Mouse (Mus musculus) CD8-positive naive resting alpha-beta T cell, adult 2 months (primary cell): Measurements from ENCODE around the gene Lrrc39.

Experiments used
- DNase-seq, 2 experiments: peaks; one replicate each; pipeline ENCODE4 v3.0.0; 2022; ENCODE audit warnings: low read depth in 2 of 2, low spot score in 2 of 2

The Lrrc39 gene

DNA sequence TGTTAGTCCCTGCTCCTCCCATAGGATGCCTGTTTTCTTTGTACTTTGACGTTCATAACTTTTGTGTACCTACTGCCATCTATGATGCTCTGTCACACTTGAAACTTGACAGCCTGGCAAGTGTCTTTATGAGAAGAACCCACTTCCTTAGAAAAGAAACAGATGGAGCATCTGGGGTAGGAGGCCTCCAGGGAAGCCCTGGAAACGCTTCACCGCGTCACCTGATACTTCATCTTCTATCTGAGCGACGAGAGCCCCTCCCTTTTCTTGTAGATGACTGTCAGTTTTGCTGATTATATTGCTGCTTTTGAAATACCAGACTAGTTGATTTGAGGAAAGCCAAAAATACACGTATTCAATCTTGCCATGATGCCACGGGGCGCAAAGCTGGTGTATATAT lies 41.8 kb downstream of the Lrrc39 start:
- no peak for DNase-seq

DNA sequence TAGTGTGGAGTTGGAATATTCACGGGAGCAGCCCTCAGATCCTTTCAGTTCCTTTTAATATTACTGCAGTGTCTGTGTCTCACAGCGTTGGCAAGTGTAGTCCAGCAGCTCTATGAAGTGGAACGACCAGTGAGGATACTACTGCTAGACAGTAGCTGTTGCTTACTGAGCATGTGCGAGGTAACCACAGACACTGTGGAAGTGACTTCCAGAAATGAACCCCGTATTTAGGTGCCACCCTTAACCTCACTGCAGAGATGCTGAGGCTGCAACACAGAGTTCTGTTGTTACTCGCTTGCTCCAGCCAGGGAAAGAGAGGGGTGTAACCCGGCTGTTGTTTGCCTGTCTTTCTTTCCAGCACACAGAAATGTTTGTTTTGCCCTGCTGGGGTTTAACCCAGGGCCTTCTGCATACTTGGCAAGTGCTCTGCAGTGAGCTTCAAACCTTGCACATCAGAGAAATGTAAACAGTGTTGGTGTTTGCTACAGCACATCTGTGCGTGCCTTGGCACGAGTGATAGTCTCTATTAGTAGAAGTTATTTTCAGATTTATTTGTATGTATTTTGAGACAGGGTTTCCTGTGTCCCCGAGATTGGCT lies 51.6 kb downstream of the Lrrc39 start, which contains the start of gene Trmt13:
Trmt13 (minus strand) TSS at position 293 of the 598 bp plus-strand sequence.
- DNase-seq = no peak

DNA sequence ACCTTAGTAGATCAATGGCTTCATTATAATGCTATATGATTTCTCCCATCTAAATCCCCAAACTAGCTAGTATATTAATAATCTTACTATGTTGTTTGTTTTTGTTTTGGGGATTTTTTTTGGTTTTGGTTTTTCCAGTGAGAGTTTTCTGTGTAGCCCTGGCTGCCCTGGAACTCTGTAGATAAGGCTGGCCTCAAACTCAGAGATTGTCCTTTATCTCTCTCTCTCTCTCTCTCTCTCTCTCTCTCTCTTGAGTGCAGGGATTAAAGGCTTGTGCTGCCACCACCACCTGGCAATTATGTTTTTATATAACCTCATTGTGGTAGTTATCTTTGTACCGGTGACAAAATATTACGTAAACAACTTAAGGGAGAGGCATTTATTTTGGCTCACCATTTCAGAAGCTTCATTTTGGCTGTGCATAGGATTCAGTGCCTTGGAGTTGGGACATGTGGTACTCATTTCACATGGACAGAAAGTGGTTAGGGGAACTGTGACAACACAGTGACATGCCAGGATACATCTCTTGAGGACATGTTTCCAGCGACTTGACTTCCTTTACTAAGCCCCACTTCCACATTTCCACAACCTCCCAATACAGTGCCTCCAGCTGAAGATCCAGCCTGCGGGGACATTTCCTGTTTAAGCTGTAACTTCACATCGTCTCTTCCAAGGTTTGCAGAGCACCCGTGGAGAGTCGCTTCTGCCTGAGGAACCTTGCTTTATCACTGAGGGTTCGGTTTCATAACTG lies 52.7 kb downstream of the Lrrc39 start:
- DNase-seq = no peak

DNA sequence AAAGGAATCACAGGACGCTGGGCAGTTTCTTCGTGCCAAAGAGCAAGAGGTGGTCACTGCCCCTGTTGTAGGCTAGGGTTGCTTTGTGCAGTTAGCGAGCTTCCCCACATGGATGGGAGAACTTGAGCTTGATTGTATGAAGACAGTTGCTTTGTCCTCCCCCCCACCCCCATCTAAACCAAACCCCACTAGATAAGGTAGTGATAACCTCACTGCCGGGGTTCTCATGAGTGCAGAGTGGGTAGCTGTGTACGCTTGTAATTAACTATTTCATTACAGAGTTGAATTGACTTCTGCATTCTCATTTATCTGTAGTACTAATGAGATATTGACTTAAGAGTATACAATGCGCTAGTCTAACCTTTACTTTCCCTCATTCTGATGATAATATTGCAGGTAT lies 56.1 kb downstream of the Lrrc39 start:
- DNase-seq = no peak

DNA sequence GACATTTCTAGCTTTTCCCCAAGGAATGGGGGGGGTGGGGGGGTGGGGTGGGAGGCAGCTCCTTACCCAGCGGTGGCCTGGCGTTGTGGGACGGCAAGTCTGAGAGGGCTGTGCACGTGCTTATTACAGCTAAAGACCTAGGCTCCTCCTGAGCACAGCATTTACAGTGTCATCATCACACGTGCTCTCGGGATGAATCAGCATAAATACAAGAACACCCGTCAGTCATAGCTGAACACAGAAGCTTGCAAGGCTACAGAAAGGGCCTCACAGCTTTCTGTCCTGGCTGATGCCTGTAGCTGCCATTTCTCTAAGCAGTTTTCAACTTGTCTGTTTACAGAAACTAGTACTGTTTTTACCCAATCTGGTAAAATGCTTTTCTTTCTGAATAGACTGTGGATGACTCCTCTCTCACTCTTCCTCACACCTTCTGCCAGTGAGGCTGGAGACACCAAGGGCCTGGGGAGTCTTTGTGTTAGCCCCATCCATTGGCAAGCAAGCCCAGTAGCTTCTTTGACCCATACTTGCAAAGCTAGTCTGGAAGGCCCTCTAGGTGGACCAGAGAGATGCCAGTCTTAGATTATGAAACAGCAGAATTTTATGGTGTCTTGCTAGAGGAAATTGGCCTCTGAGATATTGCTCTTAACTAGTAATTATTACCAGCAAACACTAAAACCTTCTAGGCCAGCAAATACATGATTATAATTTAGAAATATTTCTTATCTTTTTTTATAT lies 58.0 kb downstream of the Lrrc39 start:
- no peak for DNase-seq

DNA sequence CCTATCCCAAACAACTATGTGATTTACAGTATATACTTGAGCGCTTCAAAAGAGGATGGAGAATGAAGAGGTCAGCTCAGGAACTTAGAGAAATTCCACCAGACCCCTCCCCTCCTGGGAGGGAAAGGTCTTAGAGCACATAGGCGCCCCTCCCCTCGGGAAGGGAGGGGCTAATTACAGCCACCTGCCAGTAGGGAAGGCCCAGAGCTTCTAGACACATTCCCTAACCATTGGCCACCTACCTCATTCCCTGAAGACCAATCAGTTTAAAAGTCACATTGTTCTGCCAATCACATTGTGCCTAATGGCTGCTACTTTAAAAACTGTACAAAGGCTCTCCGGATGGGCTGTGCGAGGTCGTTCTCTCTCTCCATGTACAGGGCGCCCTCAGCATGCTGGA lies 59.9 kb downstream of the Lrrc39 start:
- DNase-seq = no peak

DNA sequence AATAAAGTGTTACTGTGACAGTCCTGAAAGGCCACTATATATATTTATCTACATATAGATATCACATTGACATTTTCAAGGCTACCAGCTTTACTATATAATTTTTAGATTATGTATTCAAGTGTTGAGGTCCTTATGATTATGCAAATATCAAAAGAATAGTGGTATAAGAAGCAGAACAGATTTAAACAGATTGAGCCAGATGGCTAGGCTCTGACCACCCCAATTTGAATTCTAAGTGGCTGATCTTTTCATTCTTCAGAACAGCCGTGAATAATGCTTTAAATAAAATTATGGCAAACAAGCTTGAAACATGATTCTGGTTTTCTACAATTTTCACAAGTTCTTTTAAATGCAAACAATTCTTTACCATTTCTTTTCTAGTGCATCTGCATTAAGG lies 68.7 kb downstream of the Lrrc39 start:
- no peak for DNase-seq
